Mouse (Mus musculus) testis, adult 2 months (tissue): ENCODE measurements at regions not wholly inside any gene's neighbourhood (a gene's known extent, or its start where the extent isn't known, plus 50 kb on each side); places are given as distances from the start of the nearest gene placed in this dataset.

ENCODE experiments used
- H3K27ac ChIP-seq: fragments of 200-500 bp; 2 replicates; pipeline ENCODE4 v1.5.1; 2012; ENCODE audit warnings: low read depth, low read length; ENCODE audit not compliant: control insufficient read depth, insufficient read depth
- H3K27me3 ChIP-seq: fragments of 200-500 bp; 2 replicates; pipeline ENCODE4 v1.6.1; 2012; ENCODE audit warnings: mild to moderate bottlenecking, low read length, moderate library complexity; ENCODE audit not compliant: control insufficient read depth, insufficient read depth
- H3K36me3 ChIP-seq: fragments of 200-500 bp; 2 replicates; pipeline ENCODE4 v1.6.1; 2012; ENCODE audit warnings: mild to moderate bottlenecking, low read length; ENCODE audit not compliant: control insufficient read depth, insufficient read depth
- H3K4me1 ChIP-seq: fragments of 200-500 bp; 2 replicates; pipeline ENCODE4 v1.6.1; 2012; ENCODE audit warnings: low read length; ENCODE audit not compliant: control insufficient read depth, insufficient read depth
- H3K4me3 ChIP-seq: fragments of 200-500 bp; 2 replicates; pipeline ENCODE4 v1.5.1; 2012; ENCODE audit warnings: low read depth, mild to moderate bottlenecking, low read length, moderate library complexity, mixed read lengths; ENCODE audit not compliant: control insufficient read depth
- CTCF ChIP-seq: fragments of 200-500 bp; IDR thresholded peaks from 2 replicates; pipeline ENCODE4 v1.5.1; 2012; ENCODE audit warnings: low read depth, mild to moderate bottlenecking, inconsistent platforms, low read length, moderate library complexity; ENCODE audit not compliant: control insufficient read depth, insufficient read depth, insufficient replicate concordance
- POLR2A ChIP-seq: fragments of 200-500 bp; IDR thresholded peaks from 2 replicates; pipeline ENCODE4 v1.6.1; 2012; ENCODE audit warnings: low read depth, mild to moderate bottlenecking, inconsistent platforms, low read length, moderate library complexity; ENCODE audit not compliant: control insufficient read depth

- Histone ChIP-seq H3K36me3 (no peaks in the 10 kb centered on the region), H3K27me3 (no peaks in the 10 kb centered on the region), H3K4me1 (no peaks in the 10 kb centered on the region), H3K4me3 (no peak overlapping the region), H3K27ac (no peak overlapping the region)
- no peak for TF ChIP-seq POLR2A
- TF ChIP-seq CTCF, result no peak
Observed at GRCm38 (mm10) chr14:25405191-25405590, 53.8 kb upstream of the Zmiz1 start.

DNA sequence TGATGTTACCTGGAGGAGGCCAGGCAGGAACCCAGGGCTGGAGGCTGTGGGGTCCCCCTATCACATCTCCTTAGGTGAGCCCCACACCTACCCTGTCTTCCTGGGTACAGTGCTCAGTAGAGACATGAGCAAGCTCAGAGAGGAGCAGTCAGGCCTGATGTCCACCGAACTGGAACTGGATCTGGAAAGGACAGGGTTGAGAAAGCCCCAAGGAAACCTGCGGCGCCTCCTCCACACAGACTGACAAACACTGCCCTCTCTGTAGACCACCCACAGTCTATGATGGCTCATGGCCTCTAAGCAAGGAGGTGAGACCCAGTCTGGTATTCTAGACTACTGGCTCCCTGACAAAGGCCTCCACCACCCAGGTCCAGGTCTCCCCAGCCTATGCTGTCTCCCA lies 52.9 kb upstream of the Zmiz1 start:
- TF ChIP-seq CTCF (no peak), POLR2A (no peak)
- Histone ChIP-seq H3K27me3 (no peaks in the 10 kb centered on the region), H3K4me3 (no peak overlapping the region), H3K36me3 (no peaks in the 10 kb centered on the region), H3K27ac (no peak overlapping the region), H3K4me1 (no peaks in the 10 kb centered on the region)

GRCm38 (mm10) chr14:25406613-25407012 lies 52.4 kb upstream of the Zmiz1 start:
- Histone ChIP-seq H3K27me3 (no peaks in the 10 kb centered on the region), H3K27ac (no peak overlapping the region), H3K36me3 (no peaks in the 10 kb centered on the region), H3K4me3 (no peak overlapping the region), H3K4me1 (no peaks in the 10 kb centered on the region)
- TF ChIP-seq CTCF (no peak), POLR2A (no peak)

GRCm38 (mm10) chr14:25407111-25407510 lies 51.9 kb upstream of the Zmiz1 start:
- Histone ChIP-seq H3K27me3 (no peaks in the 10 kb centered on the region), H3K4me1 (no peaks in the 10 kb centered on the region), H3K4me3 (no peak overlapping the region), H3K27ac (no peak overlapping the region), H3K36me3 (no peaks in the 10 kb centered on the region)
- TF ChIP-seq POLR2A (no peak), CTCF (no peak)
